Mouse (Mus musculus) neural tube, embryonic 15.5 days (tissue): ENCODE results near the gene Sp110. TPM values are rescaled to one million over a fixed set of nuclear protein-coding genes. Genes with fewer than 3 reads are reported as not detected.
"Not testable (repeated sequence)": the region's sequence is repeated elsewhere in the genome, so short reads cannot be mapped to it uniquely, and the experiment has no call there.

Experiments
- ATAC-seq: fragments of 200-750 bp; cut with Nextera tagmentation; 2 replicates; pipeline ENCODE4 v1.8.0; 2017; ENCODE audit warnings: mild to moderate bottlenecking, moderate TSS enrichment, moderate library complexity; ENCODE audit not compliant: low FRiP score
- H3K27ac ChIP-seq: fragments of 300-500 bp; sonication (generic); replicated peaks from 2 replicates; pipeline ENCODE4 v1.5.1; 2015; ENCODE audit warnings: mild to moderate bottlenecking, inconsistent platforms
- H3K27me3 ChIP-seq: fragments of 300-500 bp; sonication (generic); replicated peaks from 2 replicates; pipeline ENCODE4 v1.6.1; 2015; ENCODE audit warnings: inconsistent platforms
- H3K36me3 ChIP-seq: fragments of 300-500 bp; sonication (generic); 2 replicates; pipeline ENCODE4 v1.6.1; 2015; ENCODE audit warnings: inconsistent platforms
- H3K4me1 ChIP-seq: fragments of 300-500 bp; sonication (generic); 2 replicates; pipeline ENCODE4 v1.6.1; 2015; ENCODE audit warnings: inconsistent platforms
- H3K4me2 ChIP-seq: fragments of 300-500 bp; sonication (generic); 2 replicates; pipeline ENCODE4 v1.6.1; 2015; ENCODE audit warnings: inconsistent platforms, mild to moderate bottlenecking, moderate library complexity
- H3K4me3 ChIP-seq: fragments of 300-500 bp; sonication (generic); replicated peaks from 2 replicates; pipeline ENCODE4 v1.5.1; 2015; ENCODE audit warnings: mild to moderate bottlenecking, inconsistent platforms
- H3K9ac ChIP-seq: fragments of 300-500 bp; sonication (generic); replicated peaks from 2 replicates; pipeline ENCODE4 v1.6.1; 2015; ENCODE audit warnings: mild to moderate bottlenecking, inconsistent platforms
- H3K9me3 ChIP-seq: fragments of 300-500 bp; sonication (generic); replicated peaks from 2 replicates; pipeline ENCODE4 v1.6.1; 2016; ENCODE audit warnings: inconsistent platforms
- WGBS: fragments of 180-500 bp; shearing (Covaris S2); methylation state at CpG from one replicate; pipeline ENCODE4 v1.1.7; 2015; ENCODE audit warnings: mixed read lengths; 5-methylcytosine and 5-hydroxymethylcytosine counted together
- polyA plus RNA-seq: library from polyadenylated mRNA; unstranded; fragments of >200 nt; fragmentation: Nextera tagmentation; extraction: Ambion mirVana; gene quantifications from 2 replicates; pipeline ENCODE4 v1.2.1, GENCODE M21; 2015

Gene Sp110
- polyA plus RNA-seq, 1 experiment from 2014 or later, result 0.52 TPM

DNA sequence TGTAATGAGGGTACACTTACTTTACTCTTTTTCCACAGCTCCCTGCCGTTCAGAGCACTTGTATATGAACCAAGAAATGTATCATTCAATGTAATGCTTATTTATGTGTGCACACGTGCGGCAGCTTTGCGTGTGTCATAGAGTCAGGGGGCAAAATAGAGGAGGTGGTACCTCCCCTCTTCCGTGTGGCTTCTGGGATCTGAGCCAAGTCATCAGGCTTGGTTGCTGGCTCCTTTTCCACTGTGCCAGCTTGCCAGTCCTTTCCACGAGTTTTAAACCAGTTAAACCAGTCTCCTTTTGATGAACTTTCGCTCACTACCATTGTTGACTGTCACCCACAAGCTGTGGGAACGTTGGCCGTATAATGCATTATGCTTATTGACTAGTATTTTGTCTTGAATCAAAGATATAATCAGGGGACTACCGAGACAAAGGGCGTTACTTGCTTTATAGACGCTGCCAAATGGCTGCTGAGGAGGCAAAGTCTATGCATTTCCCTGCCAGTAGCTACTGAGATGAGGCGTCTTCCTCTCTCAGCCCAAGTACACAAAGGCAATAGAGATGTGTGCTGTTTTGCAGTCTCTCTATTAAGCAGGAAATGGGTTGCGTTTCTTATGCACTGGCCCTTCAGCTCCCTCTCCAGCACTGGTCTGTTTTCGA, 70.0 kb downstream of the Sp110 start:
- H3K4me3 ChIP-seq, H3K9ac ChIP-seq, H3K4me1 ChIP-seq, H3K27ac ChIP-seq, H3K36me3 ChIP-seq, H3K27me3 ChIP-seq, H3K4me2 ChIP-seq, H3K9me3 ChIP-seq, ATAC-seq: not testable (repeated sequence)
- 78% methylated on average over 13 of the region's 15 CpGs for WGBS

Other genes with a start within 250 kb of the Sp110 start
- gene G530012D18Rik, start 23.1 kb downstream of the Sp110 start, polyA plus RNA-seq, result not detected in 2 replicates
- gene Sp140, start 1.6 kb upstream of the Sp110 start, polyA plus RNA-seq, result 0.44 and 2.5 TPM in 2 replicates
- 0.88 and 6.5 TPM in 2 replicates for gene Sp100, start 51.2 kb upstream of the Sp110 start, polyA plus RNA-seq
- 0.45 and 2.0 TPM in 2 replicates for gene A630001G21Rik, start 179.8 kb upstream of the Sp110 start, polyA plus RNA-seq
- 42.8 and 45.3 TPM in 2 replicates for gene Cab39, start 194.6 kb upstream of the Sp110 start, polyA plus RNA-seq